Mouse (Mus musculus): Measurements from ENCODE around the gene Cep131. TPM values are rescaled to one million over a fixed set of nuclear protein-coding genes. Genes with fewer than 3 reads are reported as not detected.

Gene Cep131
- polyA plus RNA-seq, 1 experiment from 2014 or later: 34.6 TPM

DNA sequence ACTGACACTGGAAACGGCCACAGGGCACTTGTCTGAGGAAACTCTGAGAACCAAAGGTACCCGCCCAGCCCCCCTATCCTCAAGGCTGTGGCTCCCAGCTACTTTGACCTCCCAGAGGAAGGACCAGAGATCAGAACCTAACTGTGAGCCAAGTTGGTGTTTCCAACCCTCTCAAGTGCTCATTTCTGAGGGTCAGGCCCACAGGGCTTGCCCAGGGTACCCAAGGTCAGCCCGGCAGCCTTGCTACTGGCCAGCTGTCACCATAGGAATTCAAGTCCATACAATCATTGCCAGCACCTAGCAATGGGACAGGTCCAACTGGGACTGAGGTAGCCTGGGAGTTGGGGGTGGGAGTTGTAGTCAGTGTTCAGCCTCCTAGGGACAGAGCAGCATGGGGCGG, 4.0 kb upstream of the Cep131 start:
- peaks cover 10% of the 10 kb centered on the region for H3K4me1 ChIP-seq
- H3K9me3 ChIP-seq: no peaks in the 10 kb centered on the region
- no peak overlapping the region for H3K4me2 ChIP-seq (replicated peaks)
- no peak for ATAC-seq (replicated peaks)
- H3K4me3 ChIP-seq: no peak overlapping the region
- 90% methylated on average over 4 of the region's 4 CpGs for WGBS
- no peak overlapping the region for H3K9ac ChIP-seq (replicated peaks)
- H3K36me3 ChIP-seq: peaks cover 48% of the 10 kb centered on the region
- H3K27ac ChIP-seq (replicated peaks): no peak overlapping the region
- H3K27me3 ChIP-seq: no peaks in the 10 kb centered on the region

DNA sequence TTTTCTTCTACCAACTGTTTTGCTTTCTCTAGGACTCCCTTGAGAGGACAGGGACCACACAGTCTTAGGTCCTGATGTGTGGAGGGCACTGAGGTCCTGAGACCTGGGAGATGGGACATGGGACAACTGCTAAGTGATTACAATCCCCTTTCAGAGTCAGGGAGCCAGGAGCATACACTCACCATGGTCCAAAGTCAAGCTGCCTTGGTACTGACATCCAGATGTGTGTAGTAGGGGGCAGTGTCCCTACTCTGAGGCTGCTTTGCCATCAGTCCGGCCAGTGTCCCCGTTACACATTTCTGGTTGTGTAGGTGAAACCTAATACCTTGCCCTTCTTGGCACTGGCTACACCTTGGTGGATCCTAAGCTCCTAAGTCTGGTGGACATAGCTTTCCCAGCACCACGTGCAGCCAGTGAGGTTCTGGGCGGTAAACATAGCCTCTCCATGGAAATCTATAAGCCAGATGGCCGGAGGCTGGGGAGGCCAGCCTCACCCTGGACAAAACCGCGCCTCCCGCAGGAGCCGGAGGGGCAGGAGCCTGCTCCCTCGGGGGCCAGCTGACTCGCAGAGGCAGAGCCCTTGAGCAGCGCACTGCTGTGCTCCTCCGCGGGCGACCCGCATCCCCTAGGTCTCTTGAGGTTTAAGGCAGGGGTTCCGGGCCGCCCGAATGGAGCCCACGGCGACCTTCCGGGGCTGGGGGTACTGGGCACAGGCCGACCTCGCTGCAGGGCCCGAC, 568 bp downstream of the Cep131 start:
- H3K36me3 ChIP-seq: peaks cover 18% of the 10 kb centered on the region
- WGBS: 0% methylated on average over 25 of the region's 25 CpGs
- peak overlapping the region; percentile 82 for H3K4me3 ChIP-seq
- peaks cover 15% of the 10 kb centered on the region for H3K4me1 ChIP-seq
- no peaks in the 10 kb centered on the region for H3K9me3 ChIP-seq
- H3K9ac ChIP-seq (replicated peaks): peak overlapping the region; percentile 95
- H3K4me2 ChIP-seq (replicated peaks): peak overlapping the region; percentile 94
- no peaks in the 10 kb centered on the region for H3K27me3 ChIP-seq
- peak; percentile 59 for ATAC-seq (replicated peaks)
- peak overlapping the region; percentile 80 for H3K27ac ChIP-seq (replicated peaks)

DNA sequence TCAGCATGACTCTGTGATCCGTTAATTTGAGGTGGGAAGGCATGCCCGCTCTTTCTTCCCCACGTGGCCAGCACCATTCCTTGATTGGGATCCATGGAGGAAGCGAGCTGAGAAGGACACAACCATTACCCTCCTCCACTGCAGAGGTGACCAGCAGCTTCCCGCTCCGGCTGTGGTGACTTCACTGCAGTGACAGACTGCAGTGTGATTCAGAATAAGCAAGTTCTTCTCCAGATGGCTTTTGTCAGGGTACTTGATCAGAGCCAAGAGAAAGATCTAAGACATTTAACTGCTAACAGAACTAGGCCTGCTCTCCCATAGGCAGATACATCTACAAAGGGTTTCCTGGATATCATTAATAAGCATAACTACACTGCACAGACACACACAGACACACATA, 6.3 kb downstream of the Cep131 start:
- no peaks in the 10 kb centered on the region for H3K9me3 ChIP-seq
- no peak overlapping the region; the same call in 1 of the 2 replicates for H3K27ac ChIP-seq (replicated peaks)
- ATAC-seq (replicated peaks): no peak
- no peak overlapping the region for H3K4me3 ChIP-seq
- H3K4me2 ChIP-seq (replicated peaks): no peak overlapping the region
- peaks cover 2% of the 10 kb centered on the region for H3K4me1 ChIP-seq
- no peaks in the 10 kb centered on the region for H3K27me3 ChIP-seq
- 92% methylated on average over 6 of the region's 6 CpGs for WGBS
- no peak overlapping the region for H3K9ac ChIP-seq (replicated peaks)
- H3K36me3 ChIP-seq: peaks cover 46% of the 10 kb centered on the region

DNA sequence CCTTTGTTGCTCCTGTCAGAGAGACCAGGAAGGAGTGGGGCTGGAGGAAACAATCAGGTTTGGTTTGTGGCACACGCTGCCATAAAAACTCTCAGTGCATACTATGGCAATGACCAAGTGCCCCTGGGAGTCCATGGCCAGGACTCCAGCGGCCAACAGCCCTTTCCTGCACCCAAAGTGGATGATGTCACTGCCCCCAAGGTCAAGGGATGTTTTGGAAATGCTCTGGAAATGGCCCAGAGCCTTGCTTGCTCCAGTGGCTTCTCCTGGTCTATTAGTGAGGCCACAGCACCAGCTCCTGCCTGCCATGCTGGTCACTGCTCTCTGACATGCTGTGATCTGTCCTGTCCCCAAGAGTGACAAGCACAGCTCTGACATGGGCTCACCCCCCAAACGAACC, 10.4 kb downstream of the Cep131 start:
- no peak overlapping the region for H3K9ac ChIP-seq (replicated peaks)
- peaks cover 65% of the 10 kb centered on the region for H3K36me3 ChIP-seq
- no peak overlapping the region for H3K27ac ChIP-seq (replicated peaks)
- H3K4me1 ChIP-seq: no peaks in the 10 kb centered on the region
- H3K4me3 ChIP-seq: no peak overlapping the region
- no peaks in the 10 kb centered on the region for H3K27me3 ChIP-seq
- no peaks in the 10 kb centered on the region for H3K9me3 ChIP-seq
- ATAC-seq (replicated peaks): no peak
- WGBS: 86% methylated on average over 3 of the region's 3 CpGs
- no peak overlapping the region for H3K4me2 ChIP-seq (replicated peaks)

DNA sequence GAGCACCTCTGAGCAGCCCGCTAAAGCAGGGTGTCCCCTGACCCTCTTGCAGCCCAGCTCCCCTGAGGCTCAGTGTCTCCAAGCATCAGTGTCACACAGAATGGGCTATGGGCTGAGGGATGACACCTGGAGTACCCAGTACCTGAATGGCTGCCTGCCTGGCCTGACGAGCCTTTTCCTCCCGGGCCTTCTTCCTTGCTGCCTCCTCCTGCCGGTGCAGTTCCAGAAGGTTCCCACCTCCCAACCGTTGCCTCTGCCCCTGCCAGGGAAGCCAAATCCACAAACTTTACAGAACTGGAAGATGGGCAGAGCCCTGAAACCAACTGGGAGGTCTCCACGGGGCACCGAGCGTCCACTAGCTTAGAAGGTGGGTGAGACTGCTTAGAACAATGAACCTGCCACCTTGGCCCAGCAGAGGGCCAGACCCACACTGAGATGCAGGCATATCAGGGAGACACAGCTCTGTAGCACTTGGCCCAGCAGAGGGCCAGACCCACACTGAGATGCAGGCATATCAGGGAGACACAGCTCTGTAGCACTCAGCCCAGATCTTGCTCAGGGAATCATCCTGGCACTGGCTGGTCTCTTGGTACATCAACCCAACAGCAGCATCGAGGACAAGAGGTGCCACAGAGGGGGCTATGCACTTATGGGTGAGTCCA, 13.5 kb downstream of the Cep131 start:
- H3K27ac ChIP-seq (replicated peaks): no peak overlapping the region
- peaks cover 68% of the 10 kb centered on the region for H3K36me3 ChIP-seq
- no peak overlapping the region for H3K9ac ChIP-seq (replicated peaks)
- H3K4me1 ChIP-seq: no peaks in the 10 kb centered on the region
- no peak for ATAC-seq (replicated peaks)
- 93% methylated on average over 9 of the region's 9 CpGs for WGBS
- H3K4me3 ChIP-seq: no peak overlapping the region
- no peaks in the 10 kb centered on the region for H3K9me3 ChIP-seq
- H3K4me2 ChIP-seq (replicated peaks): no peak overlapping the region
- H3K27me3 ChIP-seq: no peaks in the 10 kb centered on the region

DNA sequence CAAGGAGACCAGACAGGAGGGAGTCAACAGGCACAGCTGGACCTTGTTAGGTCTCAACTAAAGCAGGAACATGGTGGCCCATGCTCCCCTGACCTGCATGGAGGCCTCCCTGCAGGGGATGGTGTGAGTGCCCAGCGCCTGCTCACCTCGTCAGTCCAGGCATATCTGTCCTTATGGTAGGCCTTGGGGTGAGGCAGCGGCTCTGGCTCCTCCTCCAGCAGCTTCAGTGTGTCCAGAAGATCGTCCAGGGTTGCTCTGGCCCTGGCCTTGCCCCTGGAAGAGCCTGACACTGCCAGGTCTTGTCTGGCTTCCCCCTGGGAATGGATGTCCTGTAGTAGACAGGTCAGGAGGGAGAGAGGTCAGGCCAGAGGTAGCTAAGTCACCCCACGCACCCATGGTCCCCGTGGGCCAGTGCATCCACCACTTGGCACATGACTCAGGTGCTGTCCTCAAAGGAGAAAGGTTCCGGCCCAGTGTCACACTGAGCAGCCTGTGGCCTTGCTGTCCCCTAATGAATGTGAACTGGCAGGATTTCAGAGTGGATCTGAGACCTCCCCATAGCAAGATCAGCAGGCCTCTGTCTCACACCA, 14.8 kb downstream of the Cep131 start:
- ATAC-seq (replicated peaks): no peak
- H3K36me3 ChIP-seq: peaks cover 67% of the 10 kb centered on the region
- WGBS: 87% methylated on average over 7 of the region's 7 CpGs

DNA sequence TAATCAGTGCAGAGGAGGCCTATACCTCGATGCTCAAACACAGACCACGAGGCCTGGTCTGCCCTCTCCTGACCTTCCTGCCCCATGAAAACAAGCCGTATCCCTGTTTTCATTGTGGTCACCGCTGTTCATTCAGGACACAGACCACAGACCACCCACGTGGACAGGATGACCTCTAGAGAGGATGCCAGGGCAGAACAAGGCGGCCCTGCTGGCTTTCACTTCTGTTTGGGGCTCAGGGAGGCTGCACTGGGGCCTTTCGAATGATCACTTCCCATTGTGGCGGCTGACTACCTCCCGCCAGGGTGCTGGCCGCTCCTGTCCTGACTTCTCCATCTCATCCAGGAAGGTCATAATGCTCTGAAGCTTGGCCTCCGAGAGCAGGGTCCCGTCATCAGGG, 15.6 kb downstream of the Cep131 start:
- no peak overlapping the region for H3K4me3 ChIP-seq
- H3K4me1 ChIP-seq: no peaks in the 10 kb centered on the region
- H3K36me3 ChIP-seq: peaks cover 61% of the 10 kb centered on the region
- 61% methylated on average over 12 of the region's 12 CpGs for WGBS
- ATAC-seq (replicated peaks): no peak
- H3K9me3 ChIP-seq: no peaks in the 10 kb centered on the region
- no peak overlapping the region for H3K4me2 ChIP-seq (replicated peaks)
- H3K9ac ChIP-seq (replicated peaks): no peak overlapping the region
- H3K27me3 ChIP-seq: no peaks in the 10 kb centered on the region
- no peak overlapping the region for H3K27ac ChIP-seq (replicated peaks)

More for the DNA sequence above, 14.8 kb downstream of the Cep131 start:
- Histone ChIP-seq H3K4me3 (no peak overlapping the region), H3K27me3 (no peaks in the 10 kb centered on the region), H3K9me3 (no peaks in the 10 kb centered on the region), H3K27ac (replicated peaks) (no peak overlapping the region), H3K4me2 (replicated peaks) (no peak overlapping the region), H3K4me1 (no peaks in the 10 kb centered on the region), H3K9ac (replicated peaks) (no peak overlapping the region)

DNA sequence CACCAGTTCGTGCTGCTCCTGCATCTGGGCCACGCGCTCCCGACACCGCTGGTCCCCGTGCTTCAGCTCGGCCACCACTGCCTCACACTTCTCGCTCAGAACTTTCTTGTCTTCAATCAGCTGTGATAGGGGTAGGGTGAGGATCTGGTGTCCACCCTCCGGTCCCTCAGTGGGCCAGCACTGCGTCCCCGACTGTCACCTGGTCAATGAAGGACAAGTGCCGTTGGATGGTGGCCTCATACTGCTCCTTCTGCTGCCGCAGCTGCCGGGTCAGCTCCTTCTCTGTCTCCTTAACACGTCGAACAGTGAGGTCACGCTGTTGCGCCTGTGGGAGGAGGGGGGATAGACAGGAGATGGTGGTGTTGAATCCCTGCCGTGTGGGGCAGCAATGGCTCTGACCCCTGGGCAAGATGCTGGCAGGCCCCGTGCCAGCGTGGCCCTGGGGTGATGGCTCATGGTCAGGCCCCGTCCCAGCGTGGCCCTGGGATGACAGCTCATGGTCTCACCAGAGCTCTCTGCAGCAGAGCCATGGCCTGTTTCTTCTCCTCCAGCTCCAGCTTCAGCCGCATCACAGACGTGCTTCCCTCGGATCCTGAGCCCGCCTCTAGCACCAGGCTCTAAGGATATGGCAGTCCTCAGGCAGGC, 16.2 kb downstream of the Cep131 start:
- Histone ChIP-seq H3K36me3 (peaks cover 63% of the 10 kb centered on the region), H3K4me2 (replicated peaks) (no peak overlapping the region), H3K9me3 (no peaks in the 10 kb centered on the region), H3K9ac (replicated peaks) (no peak overlapping the region), H3K4me3 (no peak overlapping the region), H3K4me1 (no peaks in the 10 kb centered on the region), H3K27ac (replicated peaks) (no peak overlapping the region), H3K27me3 (no peaks in the 10 kb centered on the region)
- ATAC-seq (replicated peaks): no peak
- WGBS: 92% methylated on average over 27 of the region's 27 CpGs

DNA sequence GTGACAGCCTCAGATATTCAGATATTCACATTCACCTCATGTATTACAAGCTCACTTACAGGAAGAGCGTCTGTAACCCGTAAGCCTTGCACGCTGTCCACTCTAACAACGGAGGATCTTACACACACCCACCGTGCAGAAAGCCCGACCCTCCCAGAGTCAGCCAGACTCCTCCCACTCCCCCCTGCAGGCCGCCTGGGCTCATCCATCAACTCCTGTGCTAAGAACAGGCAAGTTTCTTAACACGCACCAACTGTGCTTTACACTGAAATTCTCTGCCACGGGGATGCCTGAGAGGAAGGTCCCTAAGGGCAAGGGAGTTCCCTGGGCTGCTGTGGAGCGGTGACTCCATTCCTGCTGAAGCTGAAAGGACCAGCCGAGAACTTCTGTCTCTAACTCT, 17.4 kb downstream of the Cep131 start:
- no peak overlapping the region for H3K4me2 ChIP-seq (replicated peaks)
- ATAC-seq (replicated peaks): no peak
- H3K9ac ChIP-seq (replicated peaks): no peak overlapping the region
- H3K4me1 ChIP-seq: no peaks in the 10 kb centered on the region
- H3K4me3 ChIP-seq: no peak overlapping the region
- H3K27me3 ChIP-seq: no peaks in the 10 kb centered on the region
- H3K9me3 ChIP-seq: no peaks in the 10 kb centered on the region
- H3K36me3 ChIP-seq: peaks cover 64% of the 10 kb centered on the region
- WGBS: 61% methylated on average over 11 of the region's 11 CpGs
- no peak overlapping the region for H3K27ac ChIP-seq (replicated peaks)

DNA sequence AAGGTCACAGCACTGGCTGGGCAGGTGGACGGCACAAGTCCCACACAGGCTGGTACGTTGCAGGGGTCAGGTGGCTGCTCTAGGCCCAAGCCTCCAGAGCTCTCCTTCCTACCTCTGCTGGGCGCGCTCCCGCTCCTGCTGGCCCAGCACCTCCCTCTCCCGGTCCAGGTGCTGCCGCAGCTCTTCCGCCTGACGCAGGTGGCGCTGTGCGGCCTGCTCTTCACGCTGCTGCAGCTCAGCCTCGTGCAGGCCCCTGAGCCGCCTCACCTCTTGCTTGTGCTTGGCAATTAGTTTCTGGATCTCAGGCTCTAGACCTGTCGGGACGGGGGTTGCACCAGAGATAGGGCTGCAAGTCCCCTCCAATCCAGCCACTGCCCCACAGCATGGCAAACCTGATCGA, 18.8 kb downstream of the Cep131 start:
- no peaks in the 10 kb centered on the region for H3K9me3 ChIP-seq
- no peak overlapping the region for H3K9ac ChIP-seq (replicated peaks)
- no peak overlapping the region for H3K4me2 ChIP-seq (replicated peaks)
- ATAC-seq (replicated peaks): no peak
- H3K27ac ChIP-seq (replicated peaks): no peak overlapping the region
- no peaks in the 10 kb centered on the region for H3K27me3 ChIP-seq
- peaks cover 60% of the 10 kb centered on the region for H3K36me3 ChIP-seq
- H3K4me3 ChIP-seq: no peak overlapping the region
- H3K4me1 ChIP-seq: no peaks in the 10 kb centered on the region
- WGBS: 46% methylated on average over 17 of the region's 17 CpGs

DNA sequence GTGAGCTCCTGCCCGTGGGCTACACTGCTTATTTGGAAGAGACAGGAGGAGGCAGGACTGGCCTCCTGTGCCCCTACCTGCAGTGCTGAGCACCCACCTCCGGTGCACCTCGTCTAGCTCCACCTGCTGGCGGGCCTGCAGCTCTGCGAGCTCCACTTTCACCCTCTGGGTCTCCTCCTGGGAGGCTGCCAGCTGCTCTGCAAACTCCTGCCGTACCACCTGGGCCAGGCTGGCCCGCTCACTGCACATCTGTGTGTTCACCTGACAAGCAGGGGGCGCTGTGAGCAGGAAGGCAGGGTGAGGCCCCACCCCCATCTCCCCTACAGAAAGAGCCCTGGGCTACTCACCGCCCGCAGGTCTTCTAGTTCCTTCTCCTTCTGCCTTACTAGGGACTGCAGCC, 21.3 kb downstream of the Cep131 start:
- Histone ChIP-seq H3K27me3 (no peaks in the 10 kb centered on the region), H3K4me3 (no peak overlapping the region), H3K36me3 (peaks cover 36% of the 10 kb centered on the region), H3K4me2 (replicated peaks) (no peak overlapping the region), H3K4me1 (no peaks in the 10 kb centered on the region), H3K9ac (replicated peaks) (no peak overlapping the region), H3K27ac (replicated peaks) (no peak overlapping the region), H3K9me3 (no peaks in the 10 kb centered on the region)
- ATAC-seq (replicated peaks): no peak
- WGBS: 33% methylated on average over 10 of the region's 10 CpGs

DNA sequence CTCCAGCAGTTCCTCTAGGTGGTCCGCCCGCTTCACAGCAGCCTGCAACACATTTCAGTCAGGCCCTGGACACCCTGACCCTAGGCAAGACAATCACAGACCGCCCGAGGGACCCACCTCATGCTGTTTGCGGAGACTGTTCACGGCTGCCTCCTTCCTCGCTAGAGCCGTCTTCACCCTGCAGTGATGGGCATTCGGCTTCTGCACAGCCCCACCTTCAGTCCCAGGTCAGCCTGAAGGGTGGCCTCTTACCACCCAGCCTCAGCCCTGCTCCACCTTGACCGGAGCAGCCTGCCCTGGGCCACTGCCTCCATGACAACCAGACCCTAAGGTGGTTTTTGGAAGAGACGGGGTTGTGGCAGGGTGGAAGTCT, 22.0 kb downstream of the Cep131 start:
- Histone ChIP-seq H3K27me3 (no peaks in the 10 kb centered on the region), H3K4me1 (no peaks in the 10 kb centered on the region), H3K4me3 (no peak overlapping the region), H3K9ac (replicated peaks) (no peak overlapping the region), H3K36me3 (peaks cover 32% of the 10 kb centered on the region), H3K4me2 (replicated peaks) (no peak overlapping the region), H3K9me3 (no peaks in the 10 kb centered on the region), H3K27ac (replicated peaks) (no peak overlapping the region)
- 90% methylated on average over 11 of the region's 11 CpGs for WGBS
- ATAC-seq (replicated peaks): no peak
